Comparison of ENCODE assay signal across 8 mouse cellular contexts in the genomic region with DNA sequence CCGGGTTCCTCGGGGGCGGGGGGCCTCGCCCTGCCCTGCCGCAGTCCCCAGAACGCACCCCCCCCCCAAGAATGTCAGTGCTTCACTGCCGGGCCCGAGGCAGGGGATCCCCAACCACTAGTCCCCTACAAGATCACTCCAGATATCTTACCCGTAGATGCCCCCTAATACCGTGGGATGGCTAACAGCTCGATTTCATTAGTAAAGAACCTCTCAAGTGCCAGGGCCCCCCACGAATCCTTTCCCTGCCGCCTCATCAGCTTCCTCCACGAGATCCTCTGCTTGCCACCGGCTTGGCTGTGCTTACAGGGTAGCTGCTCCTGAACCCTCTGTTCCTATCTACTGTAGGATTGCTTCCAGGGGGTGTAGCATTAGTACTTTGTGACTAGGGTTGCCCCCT. TPM values are rescaled to one million over a fixed set of nuclear protein-coding genes. Genes with fewer than 3 reads are reported as not detected.
DNase-seq lines count a peak whose midpoint lies in the region; ATAC-seq and TF ChIP-seq lines count a peak whose summit lies in the region.

No protein-coding gene starts in this region.

- H3K4me2 ChIP-seq in heart, embryonic 12.5 days = peak overlapping the region; percentile 90
- peak overlapping the region; percentile 82 for H3K4me2 ChIP-seq in embryonic facial prominence, embryonic 12.5 days (replicated peaks)
- H3K4me2 ChIP-seq in limb, embryonic 13.5 days (replicated peaks) = peak overlapping the region; percentile 91

- DNase-seq in heart, adult 8-10 months (ENCODE audit: low spot score) = no peak
- no peak for DNase-seq in layer of hippocampus, adult 11-12 months (ENCODE audit: low spot score)

- TF ChIP-seq POLR2A in small intestine, adult 2 months (IDR thresholded peaks at IDR 0.05; ENCODE audit: low read depth, low read length) = no peak

- TF ChIP-seq CTCF in small intestine, adult 2 months (IDR thresholded peaks at IDR 0.05; ENCODE audit: extremely low read depth, insufficient read length, insufficient replicate concordance, low read depth, low read length) = no peak

- peak overlapping the region; percentile 97 for H3K9ac ChIP-seq in heart, embryonic 12.5 days
- peak overlapping the region; percentile 92 for H3K9ac ChIP-seq in embryonic facial prominence, embryonic 12.5 days
- H3K9ac ChIP-seq in limb, embryonic 13.5 days = peak overlapping the region; percentile 97

- H3K4me1 ChIP-seq in heart, embryonic 12.5 days (replicated peaks) = peaks cover 13% of the 10 kb centered on the region
- peaks cover 11% of the 10 kb centered on the region for H3K4me1 ChIP-seq in embryonic facial prominence, embryonic 12.5 days
- H3K4me1 ChIP-seq in limb, embryonic 13.5 days = peaks cover 21% of the 10 kb centered on the region
- H3K4me1 ChIP-seq in small intestine, adult 2 months (ENCODE audit: control insufficient read depth, insufficient read depth, insufficient read length, low read length) = peaks cover 4% of the 10 kb centered on the region; the same call in 1 of the 2 replicates

- ATAC-seq in heart, embryonic 12.5 days (ENCODE audit: insufficient number of reproducible peaks, low FRiP score) = peak; percentile 6; the same call in 1 of the 2 replicates
- peak; percentile 1 for ATAC-seq in CD4-positive, CD25-positive, alpha-beta regulatory T cell, adult 4 months
- peak; percentile 5 for ATAC-seq in embryonic facial prominence, embryonic 12.5 days (ENCODE audit: insufficient number of reproducible peaks, insufficient read depth, low FRiP score, low TSS enrichment)
- no peak for ATAC-seq in limb, embryonic 13.5 days (ENCODE audit: low FRiP score, low read depth)
- no peak for ATAC-seq in megakaryocyte-erythroid progenitor cell, adult 5-6 weeks (replicated peaks; ENCODE audit: low FRiP score, low TSS enrichment, poor library complexity, severe bottlenecking)

- H3K27ac ChIP-seq in heart, embryonic 12.5 days (ENCODE audit: poor library complexity, severe bottlenecking) = peak overlapping the region; percentile 97
- H3K27ac ChIP-seq in embryonic facial prominence, embryonic 12.5 days = peak overlapping the region; percentile 98
- peak overlapping the region; percentile 97 for H3K27ac ChIP-seq in limb, embryonic 13.5 days
- peak overlapping the region; percentile 49 for H3K27ac ChIP-seq in small intestine, adult 2 months (ENCODE audit: insufficient read depth, low read depth, low read length)

- H3K36me3 ChIP-seq in heart, embryonic 12.5 days = peaks cover 49% of the 10 kb centered on the region
- H3K36me3 ChIP-seq in embryonic facial prominence, embryonic 12.5 days = peaks cover 33% of the 10 kb centered on the region
- peaks cover 57% of the 10 kb centered on the region for H3K36me3 ChIP-seq in limb, embryonic 13.5 days
- peaks cover 18% of the 10 kb centered on the region for H3K36me3 ChIP-seq in small intestine, adult 2 months (ENCODE audit: control insufficient read depth, insufficient read depth, low read length)

- peak overlapping the region; percentile 95 for H3K4me3 ChIP-seq in heart, embryonic 12.5 days
- peak overlapping the region; percentile 87 for H3K4me3 ChIP-seq in embryonic facial prominence, embryonic 12.5 days
- peak overlapping the region; percentile 85 for H3K4me3 ChIP-seq in limb, embryonic 13.5 days
- H3K4me3 ChIP-seq in small intestine, adult 2 months (ENCODE audit: low read depth, low read length) = peak overlapping the region; percentile 72

- no peaks in the 10 kb centered on the region for H3K9me3 ChIP-seq in heart, embryonic 12.5 days (replicated peaks)
- H3K9me3 ChIP-seq in embryonic facial prominence, embryonic 12.5 days = no peaks in the 10 kb centered on the region
- no peaks in the 10 kb centered on the region for H3K9me3 ChIP-seq in limb, embryonic 13.5 days

- H3K27me3 ChIP-seq in heart, embryonic 12.5 days (replicated peaks) = no peaks in the 10 kb centered on the region
- H3K27me3 ChIP-seq in embryonic facial prominence, embryonic 12.5 days = no peaks in the 10 kb centered on the region
- H3K27me3 ChIP-seq in limb, embryonic 13.5 days = no peaks in the 10 kb centered on the region
- H3K27me3 ChIP-seq in small intestine, adult 2 months (ENCODE audit: control insufficient read depth, insufficient read depth, low read length) = no peaks in the 10 kb centered on the region

- under 1% methylated on average over 15 of the region's 15 CpGs for WGBS in heart, embryonic 12.5 days
- WGBS in embryonic facial prominence, embryonic 12.5 days = 0% methylated on average over 11 of the region's 15 CpGs
- 0% methylated on average over 10 of the region's 15 CpGs for WGBS in limb, embryonic 13.5 days
- WGBS in small intestine, adult 2 months = 0% methylated on average over 15 of the region's 15 CpGs

RNA-seq across cellular contexts. Expression of gene Ccdc106, which starts 0.3 kb away (rescaled TPM):
- polyA plus RNA-seq in heart, embryonic 12.5 days (2016; fragmentation: Nextera tagmentation; extraction: Ambion mirVana) = 1.5 and 1.7 TPM in 2 replicates
- under 1 TPM in 1 of 4 experiments, not detected in 3; 0.22 TPM for total RNA-seq in heart, adult 8-10 months (2022)
- polyA plus RNA-seq in CD4-positive, CD25-positive, alpha-beta regulatory T cell, adult 4 months (2017; shearing (Covaris generic)) = under 1 TPM in 1 of 2 experiments, not detected in 1; 0.58 TPM
- 35.5 and 38.4 TPM in 2 replicates for polyA plus RNA-seq in embryonic facial prominence, embryonic 12.5 days (2016; fragmentation: Nextera tagmentation; extraction: Ambion mirVana)
- polyA plus RNA-seq in limb, embryonic 13.5 days (2015; fragmentation: Nextera tagmentation; extraction: Ambion mirVana) = 44.9 and 47.8 TPM in 2 replicates
- 0.76 and 0.81 TPM in 2 replicates for polyA plus RNA-seq in small intestine, adult 2 months (2012; rRNA removed)
- not detected in 2 replicates for total RNA-seq in megakaryocyte-erythroid progenitor cell, adult 5-6 weeks (2014; fragmentation: Nextera tagmentation)
- total RNA-seq in megakaryocyte-erythroid progenitor cell, adult 5-6 weeks (2017) = 0.42 and 0.56 TPM in 2 replicates

RNA-seq across cellular contexts. Expression of gene Zfp865, which starts 0.5 kb away (rescaled TPM):
- 5.1 and 5.4 TPM in 2 replicates for polyA plus RNA-seq in heart, embryonic 12.5 days (2016; fragmentation: Nextera tagmentation; extraction: Ambion mirVana)
- total RNA-seq in heart, adult 8-10 months (2022) = 10 to 100 TPM; 11.5 to 13.3 (median 12.8) TPM
- polyA plus RNA-seq in CD4-positive, CD25-positive, alpha-beta regulatory T cell, adult 4 months (2017; shearing (Covaris generic)) = 10 to 100 TPM in 1 of 2 experiments, 1 to 10 TPM in 1; 3.5 to 12.3 TPM
- polyA plus RNA-seq in embryonic facial prominence, embryonic 12.5 days (2016; fragmentation: Nextera tagmentation; extraction: Ambion mirVana) = 8.2 TPM in 2 replicates
- 6.0 and 8.1 TPM in 2 replicates for polyA plus RNA-seq in limb, embryonic 13.5 days (2015; fragmentation: Nextera tagmentation; extraction: Ambion mirVana)
- polyA plus RNA-seq in small intestine, adult 2 months (2012; rRNA removed) = 20.0 and 37.3 TPM in 2 replicates
- total RNA-seq in megakaryocyte-erythroid progenitor cell, adult 5-6 weeks (2014; fragmentation: Nextera tagmentation) = 22.7 and 24.4 TPM in 2 replicates
- total RNA-seq in megakaryocyte-erythroid progenitor cell, adult 5-6 weeks (2017) = 7.8 and 9.8 TPM in 2 replicates

RNA-seq across cellular contexts. Expression of gene Gm44973, which starts 5.4 kb away (rescaled TPM):
- polyA plus RNA-seq in heart, embryonic 12.5 days (2016; fragmentation: Nextera tagmentation; extraction: Ambion mirVana) = not detected in 2 replicates
- not detected for total RNA-seq in heart, adult 8-10 months (2022)
- 1 to 10 TPM; 7.9 to 8.9 TPM for polyA plus RNA-seq in CD4-positive, CD25-positive, alpha-beta regulatory T cell, adult 4 months (2017; shearing (Covaris generic))
- polyA plus RNA-seq in embryonic facial prominence, embryonic 12.5 days (2016; fragmentation: Nextera tagmentation; extraction: Ambion mirVana) = not detected in 2 replicates
- polyA plus RNA-seq in limb, embryonic 13.5 days (2015; fragmentation: Nextera tagmentation; extraction: Ambion mirVana) = 0.42 and 2.1 TPM in 2 replicates
- polyA plus RNA-seq in small intestine, adult 2 months (2012; rRNA removed) = 0.35 TPM in 1 of 2 replicates, not detected in the other
- total RNA-seq in megakaryocyte-erythroid progenitor cell, adult 5-6 weeks (2014; fragmentation: Nextera tagmentation) = 2.6 TPM in 1 of 2 replicates, not detected in the other
- not detected in 2 replicates for total RNA-seq in megakaryocyte-erythroid progenitor cell, adult 5-6 weeks (2017)

RNA-seq across cellular contexts. Expression of gene Fiz1, which starts 6.2 kb away (rescaled TPM):
- 28.9 and 31.2 TPM in 2 replicates for polyA plus RNA-seq in heart, embryonic 12.5 days (2016; fragmentation: Nextera tagmentation; extraction: Ambion mirVana)
- 10 to 100 TPM; 15.2 to 25.9 (median 17.5) TPM for total RNA-seq in heart, adult 8-10 months (2022)
- 10 to 100 TPM in 1 of 2 experiments, 1 to 10 TPM in 1; 9.5 to 12.0 TPM for polyA plus RNA-seq in CD4-positive, CD25-positive, alpha-beta regulatory T cell, adult 4 months (2017; shearing (Covaris generic))
- polyA plus RNA-seq in embryonic facial prominence, embryonic 12.5 days (2016; fragmentation: Nextera tagmentation; extraction: Ambion mirVana) = 58.9 and 59.3 TPM in 2 replicates
- polyA plus RNA-seq in limb, embryonic 13.5 days (2015; fragmentation: Nextera tagmentation; extraction: Ambion mirVana) = 44.7 and 48.6 TPM in 2 replicates
- polyA plus RNA-seq in small intestine, adult 2 months (2012; rRNA removed) = 14.5 and 31.4 TPM in 2 replicates
- 34.8 and 35.7 TPM in 2 replicates for total RNA-seq in megakaryocyte-erythroid progenitor cell, adult 5-6 weeks (2014; fragmentation: Nextera tagmentation)
- total RNA-seq in megakaryocyte-erythroid progenitor cell, adult 5-6 weeks (2017) = 19.8 and 32.7 TPM in 2 replicates

RNA-seq across cellular contexts. Expression of gene Zfp524, which starts 6.5 kb away (rescaled TPM):
- 9.8 and 10.4 TPM in 2 replicates for polyA plus RNA-seq in heart, embryonic 12.5 days (2016; fragmentation: Nextera tagmentation; extraction: Ambion mirVana)
- total RNA-seq in heart, adult 8-10 months (2022) = 10 to 100 TPM in 2 of 4 experiments, 1 to 10 TPM in 2; 7.2 to 12.1 (median 9.5) TPM
- polyA plus RNA-seq in CD4-positive, CD25-positive, alpha-beta regulatory T cell, adult 4 months (2017; shearing (Covaris generic)) = 10 to 100 TPM; 44.1 to 45.4 TPM
- 9.3 and 10.6 TPM in 2 replicates for polyA plus RNA-seq in embryonic facial prominence, embryonic 12.5 days (2016; fragmentation: Nextera tagmentation; extraction: Ambion mirVana)
- 9.1 and 10.7 TPM in 2 replicates for polyA plus RNA-seq in limb, embryonic 13.5 days (2015; fragmentation: Nextera tagmentation; extraction: Ambion mirVana)
- 25.2 and 51.0 TPM in 2 replicates for polyA plus RNA-seq in small intestine, adult 2 months (2012; rRNA removed)
- 16.6 and 19.9 TPM in 2 replicates for total RNA-seq in megakaryocyte-erythroid progenitor cell, adult 5-6 weeks (2014; fragmentation: Nextera tagmentation)
- 3.0 and 9.3 TPM in 2 replicates for total RNA-seq in megakaryocyte-erythroid progenitor cell, adult 5-6 weeks (2017)

Comparison
In these comparisons a context has a peak if more than half of its experiments do, and no peak if none do; other contexts are left out.
1. ATAC-seq: peak in heart, embryonic 12.5 days (single experiment), CD4-positive, CD25-positive, alpha-beta regulatory T cell, adult 4 months (single experiment) and embryonic facial prominence, embryonic 12.5 days (single experiment); none in limb, embryonic 13.5 days (single experiment) and megakaryocyte-erythroid progenitor cell, adult 5-6 weeks (single experiment).
2. RNA of gene Ccdc106, which starts 0.3 kb away (polyA plus RNA-seq): 44.9 to 47.8 TPM in limb, embryonic 13.5 days and 35.5 to 38.4 TPM in embryonic facial prominence, embryonic 12.5 days; 1.5 to 1.7 TPM in heart, embryonic 12.5 days, 0.76 to 0.81 TPM in small intestine, adult 2 months and 0.58 TPM in CD4-positive, CD25-positive, alpha-beta regulatory T cell, adult 4 months; every median in the first group is over 10 times any median in the second.
3. Peak in every context shown above with its lines, with median percentiles within 50 percentile points of each other: H3K27ac ChIP-seq, H3K4me2 ChIP-seq, H3K4me3 ChIP-seq and H3K9ac ChIP-seq.